Mouse (Mus musculus): Measurements from ENCODE around the gene Gm40460. TPM values are rescaled to one million over a fixed set of nuclear protein-coding genes. Genes with fewer than 3 reads are reported as not detected.

Gene Gm40460
- total RNA-seq, 2 experiments from 2014 or later = not detected

Other genes with a start within 250 kb of the Gm40460 start
- gene Mob2, start 180.0 kb downstream of the Gm40460 start, total RNA-seq (2021) = 10 to 100 TPM; 43.6 to 43.8 TPM
- 10 to 100 TPM; 33.2 to 46.2 TPM for gene Dusp8, start 145.2 kb downstream of the Gm40460 start, total RNA-seq (2021)
- not detected for gene Gm45618, start 120.3 kb downstream of the Gm40460 start, total RNA-seq (2021)
- not detected for gene Gm39115, start 105.0 kb downstream of the Gm40460 start, total RNA-seq (2021)
- not detected for gene Gm45337, start 96.5 kb downstream of the Gm40460 start, total RNA-seq (2021)
- not detected for gene Gm29735, start 84.0 kb downstream of the Gm40460 start, total RNA-seq (2021)
- not detected for gene Gm4553, start 75.3 kb downstream of the Gm40460 start, total RNA-seq (2021)
- gene Krtap5-2, start 65.1 kb downstream of the Gm40460 start, total RNA-seq (2021) = not detected
- not detected for gene Gm10153, start 50.7 kb downstream of the Gm40460 start, total RNA-seq (2021)
- gene Krtap5-3, start 39.7 kb downstream of the Gm40460 start, total RNA-seq (2021) = not detected
- gene Gm7579, start 29.2 kb downstream of the Gm40460 start, total RNA-seq (2021) = not detected
- not detected for gene Krtap5-5, start 11.1 kb downstream of the Gm40460 start, total RNA-seq (2021)
- gene Gm2431, start 17.3 kb upstream of the Gm40460 start, total RNA-seq (2021) = not detected
- gene Gm4559, start 33.3 kb upstream of the Gm40460 start, total RNA-seq (2021) = not detected
- not detected for gene Krtap5-1, start 56.0 kb upstream of the Gm40460 start, total RNA-seq (2021)
- gene Krtap5-4, start 62.5 kb upstream of the Gm40460 start, total RNA-seq (2021) = not detected
- gene Ifitm10, start 132.7 kb upstream of the Gm40460 start, total RNA-seq (2021) = 1 to 10 TPM; 1.8 to 2.0 TPM
- 1 to 10 TPM in 1 of 2 experiments, under 1 TPM in 1; 0.72 to 8.2 TPM for gene Gm49369, start 141.6 kb upstream of the Gm40460 start, total RNA-seq (2021)
- 100 to 1,000 TPM; 830 to 843 TPM for gene Ctsd, start 147.0 kb upstream of the Gm40460 start, total RNA-seq (2021)
- gene Syt8, start 193.8 kb upstream of the Gm40460 start, total RNA-seq (2021) = not detected
- 1 to 10 TPM; 1.6 to 3.4 TPM for gene Tnni2, start 200.7 kb upstream of the Gm40460 start, total RNA-seq (2021)
- 10 to 100 TPM; 31.7 to 40.4 TPM for gene Lsp1, start 219.7 kb upstream of the Gm40460 start, total RNA-seq (2021)

Measured in heart, postnatal 36 days (tissue).